Mouse (Mus musculus) cortical plate, adult 2 months (tissue): ENCODE measurements around the gene Mycn. TPM values are rescaled to one million over a fixed set of nuclear protein-coding genes. Genes with fewer than 3 reads are reported as not detected.

Experiments
- H3K27ac ChIP-seq: fragments of 200-500 bp; 2 replicates; pipeline ENCODE4 v1.5.1; 2012; ENCODE audit warnings: low read length, control low read depth, inconsistent platforms; ENCODE audit not compliant: insufficient read depth
- H3K4me1 ChIP-seq: fragments of 200-500 bp; 2 replicates; pipeline ENCODE4 v1.6.1; 2011; ENCODE audit warnings: low read length; ENCODE audit not compliant: control insufficient read depth, insufficient read depth
- H3K4me3 ChIP-seq: fragments of 200-500 bp; 2 replicates; pipeline ENCODE4 v1.5.1; 2011; ENCODE audit warnings: mild to moderate bottlenecking, low read length, control low read depth; ENCODE audit not compliant: insufficient read depth
- CTCF ChIP-seq: fragments of 200-500 bp; IDR thresholded peaks from 2 replicates; pipeline ENCODE4 v1.5.1; 2011; ENCODE audit warnings: mild to moderate bottlenecking, control low read depth, low read length; ENCODE audit not compliant: insufficient read depth; ENCODE audit errors: extremely low read depth
- POLR2A ChIP-seq: fragments of 200-500 bp; IDR thresholded peaks from 2 replicates; pipeline ENCODE4 v1.6.1; 2011; ENCODE audit warnings: mild to moderate bottlenecking, low read length, control low read depth; ENCODE audit not compliant: insufficient read depth; ENCODE audit errors: extremely low read depth
- polyA plus RNA-seq: library from polyadenylated mRNA; depleted of rRNA; stranded (reverse); fragments of >200 nt; gene quantifications from 2 replicates; pipeline ENCODE4 v1.2.3, GENCODE M21; 2012

Gene Mycn
- polyA plus RNA-seq, 1 experiment, result 10.9 TPM

DNA sequence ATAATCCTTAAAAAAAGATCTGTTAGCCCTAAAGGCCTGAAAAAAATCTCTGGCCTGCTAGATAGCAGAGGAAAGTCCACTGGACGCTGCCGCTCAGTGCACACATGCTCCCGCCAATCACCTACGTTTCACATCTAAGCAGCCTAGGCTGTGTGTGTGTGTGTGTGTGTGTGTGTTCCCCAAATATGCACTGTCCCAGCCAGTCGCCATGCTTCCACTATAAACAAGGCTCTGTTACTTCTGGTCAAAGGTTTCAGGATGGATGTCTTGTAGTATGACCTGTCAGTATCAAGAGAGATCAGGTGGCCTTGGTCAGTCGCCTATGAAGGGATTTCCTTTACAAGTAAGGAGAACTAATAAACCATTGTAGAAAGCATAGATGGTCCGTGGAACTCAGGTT is 9.5 kb downstream of the Mycn start:
- no peak overlapping the region for H3K27ac ChIP-seq
- no peaks in the 10 kb centered on the region for H3K4me1 ChIP-seq
- TF ChIP-seq POLR2A (no peak), CTCF (no peak)
- no peak overlapping the region for H3K4me3 ChIP-seq

DNA sequence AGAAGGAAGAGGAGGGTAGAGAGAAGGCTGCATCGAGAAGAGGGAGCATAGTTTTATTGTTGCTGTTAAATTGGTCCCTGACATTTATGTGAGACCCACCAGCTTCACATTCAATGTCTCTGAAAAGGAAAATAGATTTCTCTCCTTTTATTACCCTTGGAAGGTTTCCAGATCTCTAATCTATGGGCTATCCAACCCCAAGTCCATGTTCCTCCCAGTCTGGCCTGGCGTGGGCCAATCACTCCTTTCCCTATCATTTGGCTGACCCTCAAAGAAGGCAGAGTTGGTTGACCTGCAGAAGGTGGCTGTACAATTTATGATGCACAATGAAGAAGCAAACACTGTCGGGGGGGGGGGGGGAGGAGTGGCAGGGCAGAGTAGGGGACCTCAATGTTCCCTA is 13.5 kb downstream of the Mycn start:
- Histone ChIP-seq H3K4me3 (no peak overlapping the region), H3K4me1 (no peaks in the 10 kb centered on the region), H3K27ac (no peak overlapping the region)
- TF ChIP-seq POLR2A (no peak), CTCF (no peak)

DNA sequence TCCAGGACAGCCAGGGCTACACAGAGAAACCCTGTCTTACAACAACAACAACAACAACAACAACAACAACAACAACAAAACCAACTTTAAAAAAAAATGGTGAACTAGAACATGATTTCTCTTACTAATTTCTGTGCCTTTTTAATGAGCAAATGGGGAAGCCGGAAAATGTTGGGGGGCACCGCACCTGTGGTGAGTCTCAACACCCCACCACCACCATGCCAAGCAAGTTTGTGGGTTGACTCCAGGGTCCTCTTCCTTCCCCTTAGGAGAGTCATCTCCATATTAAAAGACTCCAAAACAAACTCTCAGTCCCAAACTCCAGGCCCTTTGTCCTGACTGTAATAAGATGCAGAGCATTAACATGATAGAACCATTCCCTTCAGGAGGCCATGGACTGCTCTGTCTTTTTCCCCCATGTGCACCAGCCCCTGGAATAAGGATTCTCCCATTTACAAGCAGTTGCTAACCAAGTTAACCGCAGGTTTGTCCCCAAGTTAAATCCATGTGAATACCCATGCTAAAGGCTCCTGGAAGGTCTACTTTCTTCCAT is 14.7 kb downstream of the Mycn start:
- Histone ChIP-seq H3K27ac (no peak overlapping the region), H3K4me3 (no peak overlapping the region), H3K4me1 (no peaks in the 10 kb centered on the region)
- TF ChIP-seq POLR2A (no peak), CTCF (no peak)

DNA sequence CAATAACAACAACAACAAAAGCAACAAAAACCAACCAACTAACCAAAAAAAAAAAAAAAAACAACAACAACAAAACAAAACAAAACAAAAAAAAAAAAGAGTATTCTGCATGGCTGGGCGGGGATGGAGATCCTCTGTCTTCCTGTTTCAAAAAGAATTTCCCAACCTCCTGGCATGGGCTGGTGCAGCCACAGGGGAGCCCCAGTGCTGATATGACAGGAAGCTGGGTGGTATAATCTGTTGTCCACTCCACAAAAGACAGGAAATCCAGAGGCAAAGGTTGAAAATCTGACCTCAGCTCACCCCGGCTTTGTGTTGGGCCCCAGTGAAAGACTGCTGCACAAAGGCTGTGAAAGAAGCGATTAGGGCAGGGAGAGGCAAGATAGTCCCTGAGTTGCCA is 17.3 kb downstream of the Mycn start:
- TF ChIP-seq POLR2A, result no peak
- no peak for TF ChIP-seq CTCF
- Histone ChIP-seq H3K4me3 (no peak overlapping the region), H3K4me1 (no peaks in the 10 kb centered on the region), H3K27ac (no peak overlapping the region)

DNA sequence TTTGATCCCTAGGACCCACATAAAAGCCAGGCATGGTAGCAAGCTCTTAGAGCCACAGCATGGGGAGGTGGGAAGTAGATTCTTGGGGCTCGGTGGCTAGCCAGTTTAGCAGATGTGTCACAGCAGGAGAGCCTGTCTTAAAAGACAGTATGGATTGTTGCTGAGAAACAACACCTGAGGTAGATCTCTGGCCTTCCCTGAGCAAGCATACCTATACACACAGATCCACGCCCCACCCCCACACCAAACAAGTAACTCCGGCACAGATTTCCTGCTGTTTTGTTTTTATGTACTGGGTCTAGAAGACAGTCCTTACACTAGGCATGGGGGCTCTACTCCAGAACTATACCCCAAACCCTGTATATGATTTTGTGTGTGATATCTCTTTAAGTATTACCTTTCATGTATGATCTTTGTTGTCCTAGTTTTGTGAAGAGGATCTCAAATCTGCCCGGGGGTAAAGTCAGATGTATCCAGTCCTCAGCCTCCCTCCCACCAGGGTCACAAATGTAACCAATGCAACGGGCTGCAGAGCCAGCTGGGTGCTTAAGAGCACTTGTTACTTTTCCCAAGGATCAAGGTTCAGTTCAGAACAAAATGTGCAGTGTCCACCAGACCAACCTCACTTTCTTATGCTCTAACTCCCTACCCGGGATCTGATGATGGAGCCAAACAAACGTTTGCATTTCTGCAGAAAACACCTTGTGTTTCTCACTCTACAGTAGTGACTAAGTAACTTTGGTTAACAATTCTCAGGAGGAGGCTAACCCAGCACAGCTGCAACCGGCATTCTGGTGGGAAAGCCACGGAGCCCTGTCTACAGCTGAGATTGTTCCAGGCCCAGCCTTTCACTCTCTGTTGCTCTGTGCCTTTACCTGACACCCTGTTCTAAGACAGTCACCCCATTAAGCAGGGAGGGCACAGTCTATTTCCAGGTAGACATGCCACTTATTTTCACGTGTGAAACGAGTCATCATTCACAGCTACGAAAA is 21.3 kb downstream of the Mycn start:
- no peak overlapping the region for H3K27ac ChIP-seq
- no peak overlapping the region for H3K4me3 ChIP-seq
- no peaks in the 10 kb centered on the region for H3K4me1 ChIP-seq
- no peak for TF ChIP-seq CTCF
- no peak for TF ChIP-seq POLR2A

DNA sequence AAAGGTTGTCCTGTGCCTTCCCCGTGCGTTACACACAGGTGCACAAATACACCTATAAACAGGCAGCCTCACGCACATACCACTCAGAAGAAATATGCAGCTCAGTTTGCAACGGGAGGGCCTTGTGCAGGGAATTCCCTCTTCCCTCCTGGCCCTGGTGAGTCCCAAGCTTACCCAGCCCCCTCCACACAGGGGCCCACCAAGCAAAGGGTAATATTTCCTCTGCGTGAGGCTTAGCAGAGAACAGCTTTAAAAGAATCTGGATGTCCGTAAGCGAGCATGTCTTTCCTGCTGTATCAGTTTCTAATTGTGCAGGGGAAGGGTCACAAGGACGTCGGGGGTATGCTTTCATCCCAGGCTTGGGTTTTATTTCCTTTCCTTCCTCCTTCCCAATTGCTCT is 25.4 kb downstream of the Mycn start:
- Histone ChIP-seq H3K27ac (no peak overlapping the region), H3K4me3 (no peak overlapping the region), H3K4me1 (no peaks in the 10 kb centered on the region)
- TF ChIP-seq CTCF, result no peak
- TF ChIP-seq POLR2A, result no peak

DNA sequence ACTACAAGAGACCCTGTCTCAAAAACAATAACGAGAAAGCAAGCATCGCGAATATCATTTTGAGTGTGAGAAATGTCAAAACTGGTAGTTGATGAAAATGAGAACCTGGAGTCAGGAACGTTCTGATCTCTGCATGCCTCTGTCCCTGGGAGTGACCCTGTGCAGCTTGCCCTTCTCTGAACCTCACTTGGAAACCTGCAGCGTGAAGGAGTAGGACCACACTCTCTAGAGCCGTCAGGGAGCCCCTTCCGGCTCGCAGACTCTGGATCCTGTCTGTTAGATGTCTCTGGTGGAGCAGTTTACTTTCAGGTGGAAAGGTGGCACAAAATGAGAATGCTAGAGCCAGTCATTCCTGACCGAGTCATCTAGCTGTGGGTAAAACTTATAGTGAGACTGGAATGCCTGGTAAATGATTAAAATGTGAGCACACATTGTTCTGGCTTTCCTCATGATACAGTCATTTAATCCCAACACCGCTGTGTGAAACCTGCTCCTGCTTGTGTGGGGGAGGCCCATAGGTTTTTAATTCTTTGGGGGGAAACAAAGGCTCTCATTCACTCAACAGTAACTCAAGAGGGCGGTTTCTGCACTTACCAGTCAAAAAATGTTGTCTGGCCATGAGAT is 31.2 kb downstream of the Mycn start:
- Histone ChIP-seq H3K4me1 (no peaks in the 10 kb centered on the region), H3K27ac (no peak overlapping the region), H3K4me3 (no peak overlapping the region)
- TF ChIP-seq CTCF, result no peak
- no peak for TF ChIP-seq POLR2A

DNA sequence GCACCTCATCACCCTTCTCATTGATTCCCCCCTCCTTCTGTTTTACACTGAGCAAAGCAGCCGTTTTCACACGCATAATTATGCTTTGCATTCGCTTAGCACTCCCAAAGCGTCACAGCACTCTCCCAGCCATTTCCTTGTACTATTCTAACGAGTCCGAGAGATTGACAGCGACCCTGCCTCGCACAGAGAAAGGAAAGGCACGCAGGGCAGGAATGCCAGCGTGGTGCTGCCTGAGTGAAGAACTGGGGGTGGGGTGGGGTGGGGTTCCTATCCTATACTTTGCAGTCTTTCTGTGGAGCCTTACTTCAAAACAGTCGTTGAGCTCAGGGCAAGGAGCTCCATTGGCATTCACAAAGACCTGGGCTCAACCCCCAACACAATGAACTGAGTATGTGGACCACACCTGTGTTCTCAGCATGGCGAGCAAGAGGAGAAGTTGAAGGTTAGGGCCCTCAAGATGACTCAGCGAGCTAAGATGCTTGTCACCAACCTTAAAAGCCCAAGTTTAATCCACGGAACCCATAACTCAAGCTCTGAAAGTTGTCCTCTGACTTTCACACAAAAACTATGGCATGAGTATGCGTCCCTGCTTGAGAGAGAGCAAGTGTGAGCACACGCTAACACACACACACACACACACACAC is 32.0 kb downstream of the Mycn start:
- TF ChIP-seq POLR2A (no peak), CTCF (no peak)
- H3K4me3 ChIP-seq, result no peak overlapping the region
- no peak overlapping the region for H3K27ac ChIP-seq
- H3K4me1 ChIP-seq, result peaks cover 3% of the 10 kb centered on the region

DNA sequence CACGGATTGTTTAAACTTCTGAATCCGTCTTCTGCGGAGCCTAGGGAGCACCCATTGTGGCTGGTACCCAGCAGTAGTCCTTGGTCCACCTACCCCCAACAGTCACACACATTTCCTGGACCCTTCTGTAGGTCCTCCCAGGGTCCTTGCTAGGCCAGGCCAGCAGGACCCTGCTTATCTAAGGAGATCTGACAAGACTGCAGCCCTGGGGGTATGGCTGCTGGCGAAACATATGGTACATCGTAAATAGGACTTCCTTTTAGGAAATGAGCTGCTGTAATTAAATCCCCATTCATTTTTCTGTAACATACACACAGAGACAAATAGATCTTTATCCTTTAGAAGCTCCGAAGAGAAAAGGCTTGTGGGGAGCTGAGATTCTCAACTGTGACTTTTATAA is 34.9 kb downstream of the Mycn start:
- no peak overlapping the region for H3K27ac ChIP-seq
- H3K4me3 ChIP-seq, result no peak overlapping the region
- TF ChIP-seq POLR2A (no peak), CTCF (no peak)
- peaks cover 3% of the 10 kb centered on the region for H3K4me1 ChIP-seq

DNA sequence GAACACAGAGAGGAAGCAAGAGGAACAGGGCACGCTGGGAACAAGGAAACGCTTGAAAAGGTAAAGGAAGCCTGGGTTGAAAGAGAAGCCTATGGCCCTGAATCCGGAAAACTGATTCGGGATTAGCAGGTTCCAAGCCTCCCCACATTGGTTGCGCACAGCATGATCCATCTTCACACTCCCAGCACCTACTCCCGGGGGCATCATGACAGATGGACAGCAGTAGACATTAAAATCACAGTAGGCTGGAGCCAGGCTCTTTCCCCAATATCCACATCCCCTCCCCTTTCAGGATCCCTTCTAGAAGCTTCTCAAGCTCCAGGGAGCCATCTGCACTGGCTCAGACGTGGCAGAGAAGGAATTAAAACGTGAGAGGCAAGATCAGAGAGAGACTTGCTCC is 35.4 kb downstream of the Mycn start:
- peaks cover 3% of the 10 kb centered on the region for H3K4me1 ChIP-seq
- no peak overlapping the region for H3K27ac ChIP-seq
- TF ChIP-seq POLR2A (no peak), CTCF (no peak)
- H3K4me3 ChIP-seq, result no peak overlapping the region
